Mouse (Mus musculus) ES-Bruce4 (cell line): ENCODE measurements around the gene Rhov.

ENCODE experiments used
- CTCF ChIP-seq: IDR thresholded peaks from one replicate; pipeline ENCODE4 v1.8.1; 2011; ENCODE audit warnings: low read depth, low read length
- EP300 ChIP-seq: IDR thresholded peaks from 2 replicates; pipeline ENCODE4 v1.6.1; 2011; ENCODE audit warnings: low read depth, low read length; ENCODE audit not compliant: insufficient read depth

DNA sequence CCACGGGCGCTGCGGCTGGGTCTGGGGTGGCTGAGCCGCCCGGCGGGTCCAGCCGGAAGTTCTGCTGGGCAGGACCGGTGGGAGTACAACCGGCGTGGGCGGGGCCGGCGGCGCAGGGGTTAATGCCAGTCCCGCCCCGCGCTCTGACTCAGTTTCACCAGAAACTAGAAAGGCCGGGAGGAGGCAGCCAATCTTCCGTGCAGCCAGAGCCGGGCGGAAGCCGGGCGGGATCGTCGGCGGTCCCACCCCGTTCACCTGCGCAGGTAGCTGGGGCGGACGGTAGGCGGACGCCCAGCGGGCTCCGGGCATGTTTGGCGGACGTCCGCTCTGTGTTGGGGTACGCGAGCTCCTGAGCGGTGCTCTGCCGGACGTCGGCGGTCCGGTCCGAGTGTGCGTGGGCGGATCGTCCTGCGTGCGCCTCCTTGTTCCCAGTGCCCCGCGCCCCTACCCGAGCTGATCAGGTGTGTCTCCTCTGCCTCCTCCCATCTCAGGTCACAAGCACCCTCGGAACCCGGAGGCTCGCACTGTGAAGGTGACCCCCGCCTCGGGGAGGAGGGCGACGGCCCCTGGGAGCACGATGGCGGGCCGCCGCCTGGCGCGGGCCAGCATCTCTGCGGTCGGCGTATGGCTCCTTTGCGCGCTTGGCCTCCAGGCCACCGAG, 33.7 kb downstream of the Rhov start, which contains the start of gene Spint1:
- TF ChIP-seq CTCF (no peak), EP300 (no peak)
